Mouse (Mus musculus): ENCODE results near the gene Ppp4c.

DNA sequence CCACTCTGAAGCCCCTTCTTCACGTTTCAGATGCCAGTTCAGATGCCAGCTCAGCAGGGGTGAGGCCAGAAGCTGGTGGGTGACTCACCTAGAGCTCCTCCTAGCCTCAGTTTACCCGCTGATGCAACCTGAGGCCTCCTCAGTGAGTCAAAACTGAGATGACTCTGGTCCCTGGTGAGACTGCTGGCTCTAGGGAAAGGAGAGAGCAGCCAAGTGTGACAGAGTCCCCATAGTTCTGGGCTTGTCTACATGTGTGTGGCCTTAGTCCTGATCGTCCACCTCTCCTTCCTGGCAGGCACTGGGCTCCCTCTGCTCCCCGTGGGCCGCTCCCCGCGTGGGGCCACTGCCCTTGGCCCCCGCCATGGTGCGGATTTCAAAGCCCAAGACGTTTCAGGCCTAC, 14.8 kb downstream of the Ppp4c start:
- TF ChIP-seq CTCF (IDR thresholded peaks at IDR 0.05; ENCODE audit: extremely low read depth, insufficient read depth, low read length): no peak
- no peak for TF ChIP-seq POLR2A (IDR thresholded peaks at IDR 0.05; ENCODE audit: extremely low read depth, insufficient read depth, low read length)
